Mouse (Mus musculus) heart, postnatal 14 days (tissue): ENCODE measurements around the gene Tspan3. TPM values are rescaled to one million over a fixed set of nuclear protein-coding genes. Genes with fewer than 3 reads are reported as not detected.

ENCODE experiments used
- DNase-seq, 2 experiments: peaks; one replicate each; pipeline ENCODE4 v3.0.0; 2021 to 2022
- intact Hi-C: fragments of 180-260 bp; cut with DNase I; formaldehyde crosslinking; loops from one replicate; pipeline ENCODE4 v1.15.1; 2025
- total RNA-seq, 2 experiments: library from RNA; stranded (reverse); gene quantifications; 2 replicates each; pipeline ENCODE4 v1.2.3; 2021

Tspan3 gene
- total RNA-seq, 2 experiments from 2014 or later, result 194 to 199 TPM

GRCm38 (mm10) chr9:56160341-56161141, 4.7 kb downstream of the Tspan3 start:
- DNase-seq, result peak; percentile 90 to 93
- intact Hi-C loops, result no loop called here

- intact Hi-C loops, result no loop called here
- no peak for DNase-seq
Observed at GRCm38 (mm10) chr9:56159456-56159855, 5.8 kb downstream of the Tspan3 start.

- intact Hi-C loops, result no loop called here
Observed at GRCm38 (mm10) chr9:56158077-56158476, 7.2 kb downstream of the Tspan3 start.

GRCm38 (mm10) chr9:56154572-56154971, 10.7 kb downstream of the Tspan3 start:
- intact Hi-C loops, result no loop called here
- no peak for DNase-seq

More at GRCm38 (mm10) chr9:56158077-56158476, 7.2 kb downstream of the Tspan3 start:
- DNase-seq, result no peak

GRCm38 (mm10) chr9:56152482-56153007, 12.7 kb downstream of the Tspan3 start:
- DNase-seq, result no peak
- intact Hi-C loops, result no loop called here

- intact Hi-C loops, result no loop called here
- peak; percentile 24 to 56 for DNase-seq
Observed at GRCm38 (mm10) chr9:56151745-56152481, 13.4 kb downstream of the Tspan3 start.

- no peak for DNase-seq
- intact Hi-C loops, result no loop called here
Observed at GRCm38 (mm10) chr9:56146326-56146923, 18.9 kb downstream of the Tspan3 start.

GRCm38 (mm10) chr9:56144366-56145003, 20.8 kb downstream of the Tspan3 start:
- intact Hi-C loops, result no loop called here
- no peak for DNase-seq

- intact Hi-C loops, result no loop called here
Observed at GRCm38 (mm10) chr9:56141776-56142175, 23.5 kb downstream of the Tspan3 start.

GRCm38 (mm10) chr9:56135590-56136197, 29.6 kb downstream of the Tspan3 start:
- DNase-seq, result no peak
- intact Hi-C loops, result no loop called here

More at GRCm38 (mm10) chr9:56141776-56142175, 23.5 kb downstream of the Tspan3 start:
- DNase-seq, result no peak

GRCm38 (mm10) chr9:56134614-56135013, 30.7 kb downstream of the Tspan3 start:
- no peak for DNase-seq
- intact Hi-C loops, result no loop called here

GRCm38 (mm10) chr9:56133970-56134369, 31.3 kb downstream of the Tspan3 start:
- DNase-seq, result no peak
- intact Hi-C loops, result no loop called here

- intact Hi-C loops, result no loop called here
- DNase-seq, result no peak
Observed at GRCm38 (mm10) chr9:56131813-56132525, 33.3 kb downstream of the Tspan3 start.

GRCm38 (mm10) chr9:56130536-56130935, 34.7 kb downstream of the Tspan3 start:
- intact Hi-C loops, result no loop called here
- DNase-seq, result no peak

GRCm38 (mm10) chr9:56129951-56130350, 35.3 kb downstream of the Tspan3 start:
- DNase-seq, result no peak
- intact Hi-C loops, result no loop called here

- intact Hi-C loops, result no loop called here
- DNase-seq, result no peak
Observed at GRCm38 (mm10) chr9:56128331-56128730, 36.9 kb downstream of the Tspan3 start.

GRCm38 (mm10) chr9:56126453-56127173, 38.7 kb downstream of the Tspan3 start:
- intact Hi-C loops, result no loop called here
- DNase-seq, result no peak

GRCm38 (mm10) chr9:56124561-56124960, 40.7 kb downstream of the Tspan3 start:
- intact Hi-C loops, result no loop called here
- no peak for DNase-seq

GRCm38 (mm10) chr9:56123613-56124012, 41.7 kb downstream of the Tspan3 start:
- DNase-seq, result no peak
- intact Hi-C loops, result no loop called here
